Mouse (Mus musculus) adrenal gland, adult 2 months (tissue): ENCODE results near the gene Actn3. TPM values are rescaled to one million over a fixed set of nuclear protein-coding genes. Genes with fewer than 3 reads are reported as not detected.
"Not testable (repeated sequence)": the region's sequence is repeated elsewhere in the genome, so short reads cannot be mapped to it uniquely, and the experiment has no call there.

Experiments
- DNase-seq: peaks from one replicate; pipeline ENCODE4 v3.0.0; 2021
- polyA plus RNA-seq: library from polyadenylated mRNA; depleted of rRNA; stranded (reverse); fragments of >200 nt; gene quantifications from 2 replicates; pipeline ENCODE4 v1.2.3, GENCODE M21; 2012
- total RNA-seq, 2 experiments: library from RNA; stranded (reverse); gene quantifications; 2 replicates each; pipeline ENCODE4 v1.2.3; 2021

Gene Actn3
- total and polyA plus RNA-seq, 3 experiments: 0.16 to 1.0 (median 0.43) TPM

- DNase-seq: no peak
Observed at GRCm38 (mm10) chr19:4859081-4859480, 18.6 kb downstream of the Actn3 start.

- DNase-seq: peak; percentile 76
Observed at GRCm38 (mm10) chr19:4855951-4856350, 21.8 kb downstream of the Actn3 start.

DNA sequence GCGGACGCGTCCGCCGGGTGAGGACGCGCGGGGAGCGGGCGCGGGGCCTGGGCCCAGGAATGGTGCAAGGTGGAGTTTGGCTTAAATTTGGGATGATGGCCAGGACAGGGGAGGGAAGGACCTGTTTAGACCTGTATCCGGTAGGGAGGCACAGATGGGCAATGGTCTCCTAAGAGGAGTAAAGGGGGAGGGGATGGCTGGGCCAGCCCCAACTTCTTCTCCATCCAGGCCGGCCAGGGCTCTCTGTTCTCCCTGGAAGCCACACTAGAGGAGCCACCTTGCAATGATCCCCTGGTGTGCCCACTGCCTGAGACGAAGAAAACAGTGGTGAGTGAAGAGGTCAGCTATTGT lies 22.3 kb downstream of the Actn3 start:
- no peak for DNase-seq

- DNase-seq: peak; percentile 97
Observed at GRCm38 (mm10) chr19:4854552-4855469, 22.9 kb downstream of the Actn3 start, which contains the start of gene Ctsf. TSS of gene Ctsf (plus strand) at chr19:4855130.

DNA sequence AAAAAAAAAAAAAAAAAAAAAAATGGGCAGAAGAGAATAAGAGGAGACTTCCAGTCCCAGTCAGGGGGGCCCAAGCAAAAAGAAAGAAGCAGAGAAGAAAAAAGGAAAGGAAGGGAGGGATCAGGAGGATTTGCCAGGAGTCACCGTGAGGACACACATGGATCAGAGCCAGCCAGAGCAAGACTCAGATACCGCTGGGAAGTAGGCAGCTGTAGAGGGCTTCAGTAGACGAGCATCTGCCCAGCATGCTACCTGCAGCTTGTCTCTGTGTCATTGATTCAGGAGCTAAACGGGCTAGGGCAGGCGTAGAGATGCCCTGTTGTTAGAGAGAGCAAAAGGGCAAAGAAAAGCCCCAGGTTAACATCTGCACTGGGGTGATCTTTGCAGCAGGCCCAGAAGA lies 27.4 kb downstream of the Actn3 start:
- no peak for DNase-seq

- no peak for DNase-seq
Observed at GRCm38 (mm10) chr19:4849800-4850199, 27.9 kb downstream of the Actn3 start.

- DNase-seq: peak; percentile 42
Observed at GRCm38 (mm10) chr19:4847490-4847889, 30.2 kb downstream of the Actn3 start.

DNA sequence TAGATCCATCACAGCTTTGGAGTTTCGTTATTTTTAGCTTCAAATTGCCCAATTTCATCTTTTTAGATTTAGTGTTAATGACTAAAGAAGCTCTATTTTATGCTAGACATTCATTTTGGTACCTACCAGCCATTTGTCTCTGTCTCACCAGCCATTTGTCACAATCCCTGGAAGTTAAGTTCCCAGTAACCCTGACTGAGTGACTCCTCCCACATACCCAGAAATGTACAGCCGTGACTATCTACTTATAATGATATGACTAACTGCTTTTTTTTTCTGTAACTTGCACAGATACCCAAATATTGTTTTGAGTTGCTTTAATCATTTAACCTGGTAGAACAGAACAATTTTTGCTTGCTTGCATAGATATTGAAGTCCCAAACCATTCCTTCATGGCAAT lies 31.9 kb downstream of the Actn3 start:
- DNase-seq: no peak

- no peak for DNase-seq
Observed at GRCm38 (mm10) chr19:4842611-4843010, 35.1 kb downstream of the Actn3 start.

DNA sequence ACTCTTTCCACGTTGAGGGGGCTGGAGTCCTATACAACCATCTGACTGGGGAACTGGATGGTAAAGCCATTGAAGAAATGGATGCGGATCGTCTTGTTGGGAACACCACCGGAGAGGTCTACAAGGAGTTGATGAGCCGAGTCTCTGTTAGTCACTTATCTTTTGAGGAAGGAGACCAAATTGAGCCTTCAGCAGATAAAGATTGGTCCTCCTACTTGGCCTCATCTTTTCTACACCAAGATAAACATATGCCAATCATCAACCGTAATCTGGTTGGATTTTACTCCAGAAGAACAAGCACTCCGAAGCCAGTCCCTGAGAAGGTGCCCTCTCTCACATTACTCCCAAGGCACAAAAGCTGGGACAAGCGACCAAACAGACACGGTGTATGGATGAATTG lies 36.9 kb downstream of the Actn3 start:
- DNase-seq: no peak

- peak; percentile 98 for DNase-seq
Observed at GRCm38 (mm10) chr19:4839149-4839548, 38.6 kb downstream of the Actn3 start, which contains the start of the genes Ccs and Ccdc87. TSS of gene Ccs (minus strand) at chr19:4839332. TSS of gene Ccdc87 (plus strand) at chr19:4839366.

DNA sequence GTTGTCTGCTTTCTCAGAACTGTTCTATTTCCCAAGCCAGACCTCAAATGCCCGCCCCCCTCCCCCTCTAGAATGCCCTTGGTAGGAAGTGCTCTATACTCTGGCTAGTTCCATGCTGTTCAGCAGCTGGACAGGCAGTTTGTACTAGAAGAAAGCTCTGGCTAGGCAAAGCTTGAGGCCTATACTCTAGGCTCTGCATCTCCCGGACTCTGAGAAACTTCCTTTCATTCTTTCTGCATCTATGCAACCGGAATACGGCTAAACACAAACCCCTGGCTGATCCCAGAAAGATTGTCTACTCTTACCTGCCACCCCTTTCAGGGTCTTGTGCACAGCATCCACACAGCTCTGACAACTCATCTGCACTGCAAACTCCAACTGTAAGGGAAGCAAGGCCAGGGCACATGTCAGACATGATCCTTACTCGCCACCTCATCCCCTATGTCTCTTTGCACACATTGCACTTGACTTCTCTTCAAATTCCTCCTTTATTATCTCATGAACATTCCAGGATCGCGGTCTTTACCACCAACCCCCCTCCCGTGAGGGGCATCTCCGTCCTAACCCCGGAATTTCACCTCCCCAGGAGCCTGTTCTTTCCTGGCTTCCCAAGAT lies 39.1 kb downstream of the Actn3 start:
- DNase-seq: peak; percentile 39

- DNase-seq: no peak
Observed at GRCm38 (mm10) chr19:4837049-4837448, 40.7 kb downstream of the Actn3 start.

DNA sequence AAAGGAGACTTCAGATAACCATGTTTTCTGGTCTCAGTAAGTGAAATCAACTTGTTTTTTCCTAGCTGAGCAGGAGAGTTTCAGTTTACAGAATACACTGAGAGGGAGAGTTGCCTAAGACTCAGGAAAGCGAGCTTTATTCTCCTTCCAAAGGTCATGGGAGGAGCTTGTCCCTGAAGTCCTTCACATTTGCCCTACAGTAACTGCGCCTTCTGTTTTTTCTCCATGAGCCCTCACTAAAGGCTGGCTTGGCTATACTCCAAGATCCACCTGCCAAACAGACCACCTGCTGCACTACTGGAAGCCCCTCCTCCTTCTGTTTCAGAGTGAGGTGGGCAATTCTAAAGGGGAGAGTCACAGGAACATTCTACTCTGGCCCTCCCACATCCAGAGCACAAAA lies 41.6 kb downstream of the Actn3 start:
- DNase-seq: peak; percentile 59

- peak; percentile 74 for DNase-seq
Observed at GRCm38 (mm10) chr19:4833977-4834376, 43.7 kb downstream of the Actn3 start.

DNA sequence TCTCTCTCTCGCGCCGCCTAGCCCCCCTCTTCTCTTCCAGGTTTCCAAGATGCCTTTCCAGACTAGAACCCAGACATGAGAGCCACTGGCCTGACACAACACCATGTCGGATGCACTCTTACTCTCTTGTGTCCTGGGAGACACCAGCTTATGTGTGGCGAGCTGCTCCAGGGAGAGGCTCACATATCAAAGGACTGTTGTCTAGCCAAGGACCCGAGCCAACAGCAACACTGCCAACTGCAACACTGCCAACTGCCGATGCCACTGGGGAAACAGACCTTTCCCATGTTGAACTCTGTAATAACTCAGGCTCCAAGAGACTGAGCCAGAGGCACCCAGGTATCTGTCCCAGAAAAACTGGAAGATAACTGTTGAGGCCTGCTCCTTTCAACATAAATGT lies 48.6 kb downstream of the Actn3 start:
- DNase-seq: peak; percentile 85

- no peak for DNase-seq
Observed at GRCm38 (mm10) chr19:4828444-4829114, 49.1 kb downstream of the Actn3 start.

- peak; percentile 81 for DNase-seq
Observed at GRCm38 (mm10) chr19:4820678-4821303, 56.9 kb downstream of the Actn3 start.

DNA sequence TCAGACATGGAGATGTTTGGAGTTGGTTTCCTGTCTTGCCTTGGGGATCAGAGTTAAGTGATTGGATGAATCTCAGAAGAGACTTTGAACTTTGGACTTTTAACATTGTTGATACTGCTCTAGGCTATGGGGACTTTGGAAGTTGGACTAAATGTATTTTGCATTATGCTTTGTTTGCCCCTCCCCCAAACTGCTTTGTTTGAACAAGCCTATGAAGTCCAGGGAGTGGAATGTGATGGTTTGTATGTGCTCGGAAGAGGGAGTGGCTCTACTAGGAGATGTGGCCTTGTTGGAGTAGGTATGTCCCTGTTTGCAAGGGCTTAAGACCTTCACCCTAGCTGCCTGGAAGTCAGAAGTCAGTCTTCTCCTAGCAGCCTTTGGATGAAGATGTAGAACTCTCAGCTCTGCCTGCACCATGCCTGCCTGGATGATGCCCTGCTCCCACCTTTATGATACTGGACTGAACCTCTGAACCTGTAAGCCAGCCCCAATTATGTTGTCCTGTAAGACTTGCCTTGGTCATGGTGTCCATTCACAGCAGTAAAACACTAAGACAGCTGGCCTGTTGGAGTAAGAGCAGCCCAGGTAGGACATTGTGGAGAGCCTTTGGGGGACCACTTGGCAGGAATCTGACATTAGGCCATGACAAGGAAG lies 60.4 kb downstream of the Actn3 start:
- DNase-seq: no peak

GRCm38 (mm10) chr19:4813015-4813414 lies 64.7 kb downstream of the Actn3 start:
- no peak for DNase-seq

GRCm38 (mm10) chr19:4812334-4812949 lies 65.3 kb downstream of the Actn3 start:
- not testable (repeated sequence) for DNase-seq
